Mouse (Mus musculus): ENCODE measurements at regions not wholly inside any gene's neighbourhood (a gene's known extent, or its start where the extent isn't known, plus 50 kb on each side); places are given as distances from the start of the nearest gene placed in this dataset.

- TF ChIP-seq CTCF (IDR thresholded peaks at IDR 0.05; ENCODE audit: borderline replicate concordance, control insufficient read depth, extremely low read depth, insufficient read depth, low read length, poor library complexity), result no peak
- TF ChIP-seq POLR2A (IDR thresholded peaks at IDR 0.05; ENCODE audit: control insufficient read depth, extremely low read depth, insufficient read depth, low read length, poor library complexity), result no peak
Measured at GRCm38 (mm10) chr13:37683045-37683679, 95.0 kb upstream of the Rreb1 start.
